Mouse (Mus musculus): ENCODE data around the gene Actn1. TPM values are rescaled to one million over a fixed set of nuclear protein-coding genes. Genes with fewer than 3 reads are reported as not detected.

Gene Actn1
- polyA plus RNA-seq, 1 experiment from 2014 or later = 27.2 TPM

DNA sequence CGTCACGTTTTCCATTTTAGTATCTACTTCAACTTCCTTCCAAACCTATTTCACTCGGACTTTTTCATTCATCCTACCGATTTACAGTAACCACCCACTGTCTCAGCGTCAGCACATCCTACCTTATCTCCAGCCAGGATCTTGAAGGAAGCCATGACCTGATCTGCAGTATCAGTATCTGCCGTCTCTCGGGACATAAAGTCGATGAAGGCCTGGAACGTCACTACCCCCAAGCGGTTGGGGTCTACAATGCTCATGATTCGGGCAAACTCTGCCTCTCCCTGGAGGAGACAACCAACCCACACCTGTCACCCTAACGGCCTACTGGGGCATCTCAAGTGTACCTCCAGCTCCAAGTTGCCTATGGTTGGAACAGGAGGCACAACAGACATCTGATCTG lies 91.4 kb downstream of the Actn1 start:
- 64% methylated on average over 12 of the region's 12 CpGs for WGBS
- 0 out of 2 replicates have a peak, but pooled peaks have one; percentile 14 for ATAC-seq (replicated peaks; ENCODE audit: low FRiP score)
- H3K9ac ChIP-seq (ENCODE audit: low read length) = no peak overlapping the region
- H3K9me3 ChIP-seq (ENCODE audit: control insufficient read depth, low read length) = no peaks in the 10 kb centered on the region
- H3K36me3 ChIP-seq (ENCODE audit: control insufficient read depth, insufficient read depth, low read length) = 0 out of 2 replicates have a peak, but pooled peaks cover 2% of the 10 kb centered on the region
- peak overlapping the region; percentile 58; the same call in 1 of the 2 replicates for H3K4me3 ChIP-seq (ENCODE audit: low read depth, low read length)
- H3K4me2 ChIP-seq (ENCODE audit: low read depth, low read length, severe bottlenecking) = peak overlapping the region; percentile 39; the same call in 1 of the 2 replicates
- no peak overlapping the region for H3K27ac ChIP-seq (ENCODE audit: low read depth, low read length)
- H3K4me1 ChIP-seq (replicated peaks; ENCODE audit: control insufficient read depth, insufficient read depth, low read length) = no peaks in the 10 kb centered on the region
- H3K27me3 ChIP-seq (ENCODE audit: control insufficient read depth, insufficient read depth, low read length) = no peaks in the 10 kb centered on the region
- no peak for DNase-seq (ENCODE audit: low spot score)

GRCm38 (mm10) chr12:80168178-80168686 lies 91.9 kb downstream of the Actn1 start:
- peak overlapping the region; percentile 70 for H3K9ac ChIP-seq (ENCODE audit: low read length)
- 21% methylated on average over 35 of the region's 35 CpGs for WGBS
- no peaks in the 10 kb centered on the region for H3K9me3 ChIP-seq (ENCODE audit: control insufficient read depth, low read length)
- H3K27ac ChIP-seq (ENCODE audit: low read depth, low read length) = peak overlapping the region; percentile 86; the same call in 1 of the 2 replicates
- DNase-seq (ENCODE audit: low spot score) = peak; percentile 87
- H3K27me3 ChIP-seq (ENCODE audit: control insufficient read depth, insufficient read depth, low read length) = no peaks in the 10 kb centered on the region
- H3K4me3 ChIP-seq (ENCODE audit: low read depth, low read length) = peak overlapping the region; percentile 58
- H3K36me3 ChIP-seq (ENCODE audit: control insufficient read depth, insufficient read depth, low read length) = no peaks in the 10 kb centered on the region
- ATAC-seq (replicated peaks; ENCODE audit: low FRiP score) = peak; percentile 88
- H3K4me1 ChIP-seq (replicated peaks; ENCODE audit: control insufficient read depth, insufficient read depth, low read length) = no peaks in the 10 kb centered on the region
- H3K4me2 ChIP-seq (ENCODE audit: low read depth, low read length, severe bottlenecking) = peak overlapping the region; percentile 39; the same call in 1 of the 2 replicates

- Histone ChIP-seq H3K27me3 (ENCODE audit: control insufficient read depth, insufficient read depth, low read length) (no peaks in the 10 kb centered on the region), H3K9me3 (ENCODE audit: control insufficient read depth, low read length) (no peaks in the 10 kb centered on the region), H3K4me3 (ENCODE audit: low read depth, low read length) (no peak overlapping the region), H3K4me1 (replicated peaks; ENCODE audit: control insufficient read depth, insufficient read depth, low read length) (no peaks in the 10 kb centered on the region), H3K9ac (ENCODE audit: low read length) (no peak overlapping the region), H3K36me3 (ENCODE audit: control insufficient read depth, insufficient read depth, low read length) (no peaks in the 10 kb centered on the region), H3K4me2 (ENCODE audit: low read depth, low read length, severe bottlenecking) (no peak overlapping the region), H3K27ac (ENCODE audit: low read depth, low read length) (no peak overlapping the region)
- DNase-seq (ENCODE audit: low spot score) (no peak), ATAC-seq (replicated peaks; ENCODE audit: low FRiP score) (no peak)
- 87% methylated on average over 3 of the region's 3 CpGs for WGBS
Observed at GRCm38 (mm10) chr12:80167321-80167720, 92.8 kb downstream of the Actn1 start.

DNA sequence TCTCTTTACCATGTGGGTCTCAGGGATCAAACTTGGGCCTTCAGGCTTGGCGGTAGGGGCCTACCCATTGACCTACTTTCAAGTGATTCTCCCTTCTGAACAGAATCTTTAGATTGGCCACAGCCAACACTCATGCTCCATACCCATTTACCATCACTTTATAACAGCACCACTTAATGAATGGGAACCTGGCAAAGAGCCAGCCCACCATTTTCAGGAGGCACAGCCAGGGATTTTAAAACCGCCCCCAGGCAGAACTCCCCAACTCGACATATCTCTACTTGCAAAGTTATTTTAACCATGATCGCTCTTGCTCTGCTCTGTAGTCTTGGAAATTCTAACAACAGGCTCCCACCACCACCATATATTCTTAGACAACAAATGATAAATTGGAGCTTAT lies 93.5 kb downstream of the Actn1 start:
- Histone ChIP-seq H3K27ac (ENCODE audit: low read depth, low read length) (no peak overlapping the region), H3K4me3 (ENCODE audit: low read depth, low read length) (no peak overlapping the region), H3K4me1 (replicated peaks; ENCODE audit: control insufficient read depth, insufficient read depth, low read length) (no peaks in the 10 kb centered on the region), H3K9ac (ENCODE audit: low read length) (no peak overlapping the region; the same call in 1 of the 2 replicates), H3K36me3 (ENCODE audit: control insufficient read depth, insufficient read depth, low read length) (no peaks in the 10 kb centered on the region), H3K27me3 (ENCODE audit: control insufficient read depth, insufficient read depth, low read length) (no peaks in the 10 kb centered on the region), H3K4me2 (ENCODE audit: low read depth, low read length, severe bottlenecking) (no peak overlapping the region), H3K9me3 (ENCODE audit: control insufficient read depth, low read length) (no peaks in the 10 kb centered on the region)
- DNase-seq (ENCODE audit: low spot score) (no peak), ATAC-seq (replicated peaks; ENCODE audit: low FRiP score) (no peak)
- WGBS = 89% methylated on average over 4 of the region's 4 CpGs

DNA sequence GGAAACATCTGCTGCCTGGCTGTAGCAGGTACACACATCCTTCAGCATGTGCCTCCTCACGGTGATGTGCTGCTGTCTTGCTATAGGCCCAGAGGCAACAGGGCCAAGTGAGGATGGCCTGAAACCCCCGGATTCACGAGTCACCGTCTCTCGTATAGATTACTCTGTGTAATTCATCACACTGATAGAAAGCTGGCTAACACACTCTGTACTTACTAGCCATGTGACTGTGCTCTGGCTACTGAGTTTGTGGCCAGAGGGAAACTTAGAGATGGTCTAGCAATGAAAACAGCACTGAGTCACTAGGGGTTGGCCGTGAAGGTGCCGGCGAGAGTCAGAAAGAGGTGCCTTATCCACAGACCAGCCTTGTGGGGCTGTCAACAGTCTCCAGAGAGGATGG lies 95.6 kb downstream of the Actn1 start:
- ATAC-seq (replicated peaks; ENCODE audit: low FRiP score) (no peak), DNase-seq (ENCODE audit: low spot score) (no peak)
- Histone ChIP-seq H3K9ac (ENCODE audit: low read length) (no peak overlapping the region), H3K4me1 (replicated peaks; ENCODE audit: control insufficient read depth, insufficient read depth, low read length) (no peaks in the 10 kb centered on the region), H3K4me2 (ENCODE audit: low read depth, low read length, severe bottlenecking) (no peak overlapping the region), H3K27me3 (ENCODE audit: control insufficient read depth, insufficient read depth, low read length) (no peaks in the 10 kb centered on the region), H3K4me3 (ENCODE audit: low read depth, low read length) (no peak overlapping the region), H3K9me3 (ENCODE audit: control insufficient read depth, low read length) (no peaks in the 10 kb centered on the region), H3K27ac (ENCODE audit: low read depth, low read length) (no peak overlapping the region), H3K36me3 (ENCODE audit: control insufficient read depth, insufficient read depth, low read length) (no peaks in the 10 kb centered on the region)
- 94% methylated on average over 8 of the region's 8 CpGs for WGBS

GRCm38 (mm10) chr12:80162448-80162847 lies 97.7 kb downstream of the Actn1 start:
- no peak overlapping the region for H3K9ac ChIP-seq (ENCODE audit: low read length)
- H3K4me3 ChIP-seq (ENCODE audit: low read depth, low read length) = no peak overlapping the region
- DNase-seq (ENCODE audit: low spot score) (no peak), ATAC-seq (replicated peaks; ENCODE audit: low FRiP score) (no peak)
- H3K27ac ChIP-seq (ENCODE audit: low read depth, low read length) = no peak overlapping the region
- H3K4me2 ChIP-seq (ENCODE audit: low read depth, low read length, severe bottlenecking) = no peak overlapping the region
- H3K4me1 ChIP-seq (replicated peaks; ENCODE audit: control insufficient read depth, insufficient read depth, low read length) = no peaks in the 10 kb centered on the region
- 77% methylated on average over 3 of the region's 3 CpGs for WGBS
- H3K9me3 ChIP-seq (ENCODE audit: control insufficient read depth, low read length) = no peaks in the 10 kb centered on the region
- H3K27me3 ChIP-seq (ENCODE audit: control insufficient read depth, insufficient read depth, low read length) = no peaks in the 10 kb centered on the region
- no peaks in the 10 kb centered on the region for H3K36me3 ChIP-seq (ENCODE audit: control insufficient read depth, insufficient read depth, low read length)

DNA sequence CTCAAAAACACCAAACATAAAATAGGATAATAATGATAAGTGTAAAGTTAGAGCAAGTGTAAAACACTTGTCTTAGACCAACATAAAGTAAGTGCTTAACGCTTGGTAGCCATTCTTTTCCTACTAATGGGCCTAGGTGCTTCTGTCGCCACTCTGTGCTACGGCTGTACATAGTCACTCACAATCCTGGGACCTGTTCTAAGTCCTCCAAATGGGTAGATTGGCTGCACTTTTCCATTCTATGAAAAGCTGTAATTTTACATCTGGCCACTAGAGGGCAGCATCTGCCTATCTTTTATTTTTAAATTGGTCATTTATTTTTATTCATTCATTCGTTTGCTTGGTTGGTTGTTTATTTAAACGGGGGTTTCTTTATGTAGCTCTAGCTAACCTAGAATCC lies 102.5 kb downstream of the Actn1 start:
- ATAC-seq (replicated peaks; ENCODE audit: low FRiP score) (no peak), DNase-seq (ENCODE audit: low spot score) (no peak)
- Histone ChIP-seq H3K4me1 (replicated peaks; ENCODE audit: control insufficient read depth, insufficient read depth, low read length) (no peaks in the 10 kb centered on the region), H3K36me3 (ENCODE audit: control insufficient read depth, insufficient read depth, low read length) (no peaks in the 10 kb centered on the region), H3K27me3 (ENCODE audit: control insufficient read depth, insufficient read depth, low read length) (no peaks in the 10 kb centered on the region), H3K4me2 (ENCODE audit: low read depth, low read length, severe bottlenecking) (no peak overlapping the region), H3K27ac (ENCODE audit: low read depth, low read length) (no peak overlapping the region), H3K4me3 (ENCODE audit: low read depth, low read length) (no peak overlapping the region), H3K9ac (ENCODE audit: low read length) (no peak overlapping the region), H3K9me3 (ENCODE audit: control insufficient read depth, low read length) (no peaks in the 10 kb centered on the region)
- 13% methylated on average over 5 of the region's 5 CpGs for WGBS

DNA sequence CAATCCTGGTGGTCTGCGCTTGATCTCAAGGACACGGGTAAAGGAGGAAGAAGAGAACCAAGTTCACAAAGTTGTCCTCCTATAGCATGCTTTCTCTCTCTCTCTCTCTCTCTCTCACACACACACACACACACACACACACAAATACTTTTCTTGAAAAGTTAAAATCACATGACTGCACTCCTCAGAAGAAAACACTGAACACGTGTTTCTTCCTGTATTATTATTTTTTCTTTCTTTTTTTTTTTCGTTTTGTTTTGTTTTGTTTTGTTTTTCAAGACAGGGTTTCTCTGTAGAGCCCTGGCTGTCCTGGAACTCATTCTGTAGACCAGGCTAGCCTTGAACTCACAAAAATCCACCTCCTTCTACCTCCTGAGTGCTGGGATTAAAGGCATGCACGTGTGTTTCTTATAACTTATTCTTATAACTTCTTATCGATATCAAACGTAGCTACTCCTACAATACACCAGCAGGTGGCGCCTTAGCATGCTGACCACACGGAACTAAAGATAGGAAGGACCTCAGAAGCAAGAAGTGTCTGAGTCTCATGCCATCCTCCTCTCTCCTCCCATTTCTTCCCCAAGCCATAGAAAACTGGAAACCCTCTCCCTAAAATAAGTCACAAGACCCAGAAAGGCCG lies 106.4 kb downstream of the Actn1 start:
- Histone ChIP-seq H3K9ac (ENCODE audit: low read length) (no peak overlapping the region), H3K4me3 (ENCODE audit: low read depth, low read length) (no peak overlapping the region), H3K27ac (ENCODE audit: low read depth, low read length) (no peak overlapping the region), H3K4me2 (ENCODE audit: low read depth, low read length, severe bottlenecking) (no peak overlapping the region), H3K27me3 (ENCODE audit: control insufficient read depth, insufficient read depth, low read length) (no peaks in the 10 kb centered on the region), H3K36me3 (ENCODE audit: control insufficient read depth, insufficient read depth, low read length) (no peaks in the 10 kb centered on the region), H3K4me1 (replicated peaks; ENCODE audit: control insufficient read depth, insufficient read depth, low read length) (no peaks in the 10 kb centered on the region), H3K9me3 (ENCODE audit: control insufficient read depth, low read length) (no peaks in the 10 kb centered on the region; the same call in 1 of the 2 replicates)
- ATAC-seq (replicated peaks; ENCODE audit: low FRiP score) (no peak), DNase-seq (ENCODE audit: low spot score) (peak; percentile 75)
- 44% methylated on average over 10 of the region's 10 CpGs for WGBS

DNA sequence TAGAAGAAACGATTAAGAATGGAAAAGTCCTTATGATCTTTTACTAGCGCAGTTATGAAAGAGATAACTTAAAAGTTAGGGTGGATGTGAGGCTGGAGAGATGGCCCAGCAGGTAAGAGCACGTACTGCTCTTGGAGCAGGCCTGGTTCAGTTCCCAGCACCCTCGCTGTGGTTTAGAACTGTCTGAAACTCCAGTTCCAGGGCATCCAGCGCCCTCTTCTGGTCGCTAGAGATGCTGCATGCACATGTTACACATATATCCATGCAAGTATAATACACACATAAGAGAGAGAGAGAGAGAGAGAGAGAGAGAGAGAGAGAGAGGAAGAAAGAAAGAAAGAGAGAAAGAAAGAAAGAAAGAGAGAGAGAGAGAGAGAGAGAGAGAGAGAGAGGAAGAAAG lies 107.1 kb downstream of the Actn1 start:
- no peak overlapping the region for H3K4me3 ChIP-seq (ENCODE audit: low read depth, low read length)
- H3K4me1 ChIP-seq (replicated peaks; ENCODE audit: control insufficient read depth, insufficient read depth, low read length) = no peaks in the 10 kb centered on the region
- no peaks in the 10 kb centered on the region for H3K36me3 ChIP-seq (ENCODE audit: control insufficient read depth, insufficient read depth, low read length)
- H3K27me3 ChIP-seq (ENCODE audit: control insufficient read depth, insufficient read depth, low read length) = no peaks in the 10 kb centered on the region
- H3K9me3 ChIP-seq (ENCODE audit: control insufficient read depth, low read length) = no peaks in the 10 kb centered on the region; the same call in 1 of the 2 replicates
- no peak overlapping the region for H3K27ac ChIP-seq (ENCODE audit: low read depth, low read length)
- no peak for DNase-seq (ENCODE audit: low spot score)
- H3K9ac ChIP-seq (ENCODE audit: low read length) = no peak overlapping the region
- no peak overlapping the region for H3K4me2 ChIP-seq (ENCODE audit: low read depth, low read length, severe bottlenecking)
- no peak for ATAC-seq (replicated peaks; ENCODE audit: low FRiP score)
- WGBS = 83% methylated on average over 6 of the region's 6 CpGs
